Mouse (Mus musculus) embryonic facial prominence, embryonic 13.5 days (tissue): ENCODE results near the gene Ddhd1. TPM values are rescaled to one million over a fixed set of nuclear protein-coding genes. Genes with fewer than 3 reads are reported as not detected.
A peak's percentile ranks its signal among the peaks of the same experiment; 100 is the strongest.
"Not testable (repeated sequence)": the region's sequence is repeated elsewhere in the genome, so short reads cannot be mapped to it uniquely, and the experiment has no call there.

Experiments
- ATAC-seq: fragments of 200-750 bp; cut with Nextera tagmentation; 2 replicates; pipeline ENCODE4 v1.8.0; 2017; ENCODE audit warnings: low read depth; ENCODE audit not compliant: insufficient number of reproducible peaks, insufficient read depth, low FRiP score, low TSS enrichment
- H3K27ac ChIP-seq: fragments of 300-500 bp; sonication (generic); 2 replicates; pipeline ENCODE4 v1.5.1; 2015; ENCODE audit warnings: moderate library complexity, mild to moderate bottlenecking, inconsistent platforms
- H3K27me3 ChIP-seq: fragments of 300-500 bp; sonication (generic); 2 replicates; pipeline ENCODE4 v1.6.1; 2015; ENCODE audit warnings: mild to moderate bottlenecking, inconsistent platforms
- H3K36me3 ChIP-seq: fragments of 300-500 bp; sonication (generic); 2 replicates; pipeline ENCODE4 v1.6.1; 2015; ENCODE audit warnings: mild to moderate bottlenecking, inconsistent platforms
- H3K4me1 ChIP-seq: fragments of 300-500 bp; sonication (generic); 2 replicates; pipeline ENCODE4 v1.6.1; 2015; ENCODE audit warnings: inconsistent platforms
- H3K4me2 ChIP-seq: fragments of 300-500 bp; sonication (generic); 2 replicates; pipeline ENCODE4 v1.6.1; 2015; ENCODE audit warnings: moderate library complexity, mild to moderate bottlenecking, inconsistent platforms
- H3K4me3 ChIP-seq: fragments of 300-500 bp; sonication (generic); 2 replicates; pipeline ENCODE4 v1.5.1; 2015; ENCODE audit warnings: mild to moderate bottlenecking, inconsistent platforms
- H3K9ac ChIP-seq: fragments of 300-500 bp; sonication (generic); 2 replicates; pipeline ENCODE4 v1.6.1; 2015; ENCODE audit warnings: mild to moderate bottlenecking, inconsistent platforms
- H3K9me3 ChIP-seq: fragments of 300-500 bp; sonication (generic); 2 replicates; pipeline ENCODE4 v1.6.1; 2016; ENCODE audit warnings: inconsistent platforms
- WGBS: fragments of 180-500 bp; shearing (Covaris S2); methylation state at CpG from one replicate; pipeline ENCODE4 v1.1.7; 2015; ENCODE audit warnings: mixed read lengths; 5-methylcytosine and 5-hydroxymethylcytosine counted together
- polyA plus RNA-seq: library from polyadenylated mRNA; unstranded; fragments of >200 nt; fragmentation: Nextera tagmentation; extraction: Ambion mirVana; gene quantifications from 2 replicates; pipeline ENCODE4 v1.2.1, GENCODE M21; 2015

The Ddhd1 gene
- polyA plus RNA-seq, 1 experiment from 2014 or later = 6.8 TPM

DNA sequence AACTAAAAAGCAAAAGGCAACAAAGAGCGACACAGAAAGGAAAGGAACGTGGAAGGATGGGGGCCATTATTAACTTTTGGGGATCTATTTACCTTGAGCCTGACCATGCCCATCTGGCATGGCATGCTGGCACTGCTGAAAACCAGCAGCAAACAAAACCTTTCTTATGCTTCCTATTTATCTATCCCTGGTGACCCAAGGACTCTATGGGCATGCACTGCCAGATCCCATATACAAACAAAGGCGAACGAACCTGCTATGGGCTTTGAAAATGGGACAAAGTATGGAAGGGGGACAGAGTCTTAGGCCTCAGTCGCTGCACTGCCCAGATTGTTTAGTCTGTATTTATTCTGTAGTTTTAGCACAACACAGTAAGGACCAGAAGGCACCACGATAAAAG, 43.5 kb downstream of the Ddhd1 start:
- WGBS = 89% methylated on average over 6 of the region's 6 CpGs
- Histone ChIP-seq H3K9me3 (no peaks in the 10 kb centered on the region), H3K4me1 (0 out of 2 replicates have a peak, but pooled peaks cover 6% of the 10 kb centered on the region), H3K36me3 (peaks cover 15% of the 10 kb centered on the region), H3K27me3 (no peaks in the 10 kb centered on the region), H3K4me2 (no peak overlapping the region), H3K9ac (no peak overlapping the region), H3K4me3 (no peak overlapping the region), H3K27ac (no peak overlapping the region)
- ATAC-seq = no peak

DNA sequence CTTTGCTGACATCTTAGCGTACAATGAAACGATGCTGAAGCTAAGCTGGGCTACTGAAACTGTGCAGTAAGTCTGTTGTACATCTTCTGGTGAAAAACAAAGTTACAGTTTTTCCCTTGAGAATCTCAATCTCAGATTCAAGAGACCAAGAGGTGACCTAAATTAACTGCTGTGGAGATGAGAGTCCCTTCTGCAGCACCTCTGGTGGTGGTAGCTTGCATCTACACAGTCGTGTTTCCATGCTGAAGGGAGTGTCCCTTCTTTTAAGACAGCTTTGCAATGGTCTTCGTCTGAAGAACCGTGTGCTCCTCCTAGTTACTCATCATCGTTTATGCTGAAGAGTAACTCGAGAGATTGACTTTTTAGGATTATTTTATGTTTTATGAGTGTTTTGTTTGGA, 46.3 kb downstream of the Ddhd1 start:
- Histone ChIP-seq H3K4me1 (no peaks in the 10 kb centered on the region), H3K27me3 (no peaks in the 10 kb centered on the region), H3K27ac (no peak overlapping the region), H3K9ac (no peak overlapping the region), H3K4me2 (no peak overlapping the region), H3K9me3 (no peaks in the 10 kb centered on the region), H3K36me3 (peaks cover 21% of the 10 kb centered on the region), H3K4me3 (no peak overlapping the region)
- no peak for ATAC-seq
- WGBS = 85% methylated on average over 7 of the region's 7 CpGs

- no peaks in the 10 kb centered on the region for H3K9me3 ChIP-seq
- no peak overlapping the region for H3K4me2 ChIP-seq
- ATAC-seq = no peak
- H3K4me1 ChIP-seq = 0 out of 2 replicates have a peak, but pooled peaks cover 3% of the 10 kb centered on the region
- WGBS = 45% methylated on average over 3 of the region's 3 CpGs
- H3K36me3 ChIP-seq = peaks cover 14% of the 10 kb centered on the region; the same call in 1 of the 2 replicates
- H3K9ac ChIP-seq = no peak overlapping the region
- no peak overlapping the region for H3K4me3 ChIP-seq
- no peak overlapping the region for H3K27ac ChIP-seq
- no peaks in the 10 kb centered on the region for H3K27me3 ChIP-seq
Measured at GRCm38 (mm10) chr14:45602002-45602401, 55.9 kb downstream of the Ddhd1 start.

DNA sequence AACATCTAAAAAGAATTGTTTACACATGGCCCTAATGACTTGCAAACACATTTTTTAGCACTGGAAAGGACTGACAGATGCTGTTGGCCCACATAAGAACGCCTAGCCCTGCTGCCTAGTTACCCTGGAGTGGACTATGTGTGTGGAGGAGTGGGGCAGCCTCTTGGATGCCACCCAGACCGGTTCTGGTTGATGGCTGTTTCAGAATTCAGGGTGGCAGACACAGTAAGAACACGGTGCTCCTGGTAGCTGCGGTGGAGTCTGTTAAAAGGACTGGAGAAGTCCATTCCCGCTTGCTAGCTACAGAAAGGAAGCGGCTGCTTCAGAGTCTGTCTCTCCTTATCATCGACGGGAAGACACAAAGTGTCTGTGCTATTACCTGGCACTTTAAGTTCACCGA, 57.4 kb downstream of the Ddhd1 start:
- Histone ChIP-seq H3K4me3 (no peak overlapping the region), H3K27me3 (no peaks in the 10 kb centered on the region), H3K9ac (no peak overlapping the region), H3K9me3 (no peaks in the 10 kb centered on the region), H3K4me2 (no peak overlapping the region), H3K4me1 (0 out of 2 replicates have a peak, but pooled peaks cover 3% of the 10 kb centered on the region), H3K27ac (no peak overlapping the region), H3K36me3 (peaks cover 14% of the 10 kb centered on the region; the same call in 1 of the 2 replicates)
- ATAC-seq = no peak
- WGBS = 88% methylated on average over 9 of the region's 9 CpGs

- no peak overlapping the region for H3K27ac ChIP-seq
- peaks cover 14% of the 10 kb centered on the region; the same call in 1 of the 2 replicates for H3K36me3 ChIP-seq
- WGBS = 71% methylated on average over 8 of the region's 8 CpGs
- no peak overlapping the region for H3K4me2 ChIP-seq
- no peaks in the 10 kb centered on the region for H3K27me3 ChIP-seq
- H3K4me3 ChIP-seq = no peak overlapping the region
- no peak for ATAC-seq
- peaks cover 10% of the 10 kb centered on the region; the same call in 1 of the 2 replicates for H3K4me1 ChIP-seq
- no peak overlapping the region for H3K9ac ChIP-seq
- H3K9me3 ChIP-seq = no peaks in the 10 kb centered on the region
Measured at GRCm38 (mm10) chr14:45597855-45598254, 60.1 kb downstream of the Ddhd1 start.

GRCm38 (mm10) chr14:45593261-45593660, 64.7 kb downstream of the Ddhd1 start:
- Histone ChIP-seq H3K36me3 (0 out of 2 replicates have a peak, but pooled peaks cover 8% of the 10 kb centered on the region), H3K9me3 (no peaks in the 10 kb centered on the region), H3K4me3 (no peak overlapping the region), H3K27me3 (no peaks in the 10 kb centered on the region), H3K4me1 (peaks cover 9% of the 10 kb centered on the region; the same call in 1 of the 2 replicates), H3K9ac (no peak overlapping the region), H3K4me2 (no peak overlapping the region), H3K27ac (no peak overlapping the region)
- 31% methylated on average over 6 of the region's 6 CpGs for WGBS
- ATAC-seq = no peak

- Histone ChIP-seq H3K27me3 (no peaks in the 10 kb centered on the region), H3K9me3 (no peaks in the 10 kb centered on the region), H3K4me3 (no peak overlapping the region), H3K27ac (no peak overlapping the region), H3K4me1 (peaks cover 10% of the 10 kb centered on the region; the same call in 1 of the 2 replicates), H3K36me3 (no peaks in the 10 kb centered on the region), H3K4me2 (no peak overlapping the region), H3K9ac (no peak overlapping the region)
- 47% methylated on average over 7 of the region's 7 CpGs for WGBS
- no peak for ATAC-seq
Measured at GRCm38 (mm10) chr14:45588403-45588802, 69.5 kb downstream of the Ddhd1 start.

DNA sequence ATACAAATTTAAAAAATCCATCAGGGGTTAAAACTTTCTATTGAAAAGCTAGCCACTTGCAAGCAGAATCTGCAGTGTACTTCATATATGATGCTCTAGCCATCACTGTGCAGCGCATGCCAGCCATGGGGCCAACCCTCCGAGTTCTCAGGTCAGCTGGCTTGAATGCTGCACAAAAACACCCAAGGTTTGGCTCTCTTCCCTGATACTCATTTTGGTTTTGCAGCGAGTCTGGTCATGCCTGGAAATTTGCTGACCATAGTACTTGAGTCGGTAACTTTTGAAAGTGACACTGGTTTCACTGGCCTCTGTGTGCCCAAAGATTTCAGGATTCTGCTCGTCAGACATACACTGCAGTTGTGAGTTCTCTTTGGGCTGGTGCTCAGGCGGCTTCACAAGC, 70.4 kb downstream of the Ddhd1 start:
- no peak overlapping the region for H3K27ac ChIP-seq
- H3K4me3 ChIP-seq = no peak overlapping the region
- WGBS = 85% methylated on average over 6 of the region's 6 CpGs

DNA sequence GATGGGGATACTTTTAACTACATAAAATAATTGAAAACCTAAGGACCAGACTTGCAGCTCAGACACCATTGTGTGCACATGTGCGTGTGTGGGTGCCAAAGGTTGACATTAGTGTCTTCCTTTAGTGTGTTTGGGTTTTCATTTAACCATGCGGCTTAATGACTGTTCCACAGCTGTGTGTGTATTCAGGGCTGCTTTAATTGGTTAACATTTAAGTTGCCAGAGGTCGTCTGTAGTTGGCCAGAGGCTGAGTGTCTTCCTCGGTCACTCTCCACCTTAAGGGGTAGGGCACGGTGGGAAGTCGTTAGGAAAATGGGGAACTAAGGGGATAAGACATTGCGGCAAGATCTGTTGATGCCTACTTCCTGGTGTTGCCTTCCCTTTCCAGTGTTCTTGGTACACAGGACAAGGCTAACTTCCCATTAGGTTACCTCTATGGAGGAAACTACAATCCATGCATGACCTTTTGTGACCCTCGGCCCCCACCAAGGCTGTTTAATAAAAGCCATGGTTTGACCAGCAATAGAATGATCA, 74.4 kb downstream of the Ddhd1 start:
- Histone ChIP-seq H3K9ac (no peak overlapping the region), H3K36me3 (no peaks in the 10 kb centered on the region), H3K27me3 (no peaks in the 10 kb centered on the region), H3K9me3 (no peaks in the 10 kb centered on the region), H3K4me1 (0 out of 2 replicates have a peak, but pooled peaks cover 4% of the 10 kb centered on the region), H3K4me3 (no peak overlapping the region), H3K4me2 (no peak overlapping the region), H3K27ac (no peak overlapping the region)
- no peak for ATAC-seq
- WGBS = 73% methylated on average over 8 of the region's 8 CpGs

More for the DNA sequence above, 70.4 kb downstream of the Ddhd1 start:
- no peak for ATAC-seq
- Histone ChIP-seq H3K9me3 (no peaks in the 10 kb centered on the region), H3K9ac (no peak overlapping the region), H3K27me3 (no peaks in the 10 kb centered on the region), H3K4me2 (no peak overlapping the region), H3K4me1 (0 out of 2 replicates have a peak, but pooled peaks cover 7% of the 10 kb centered on the region), H3K36me3 (no peaks in the 10 kb centered on the region)

DNA sequence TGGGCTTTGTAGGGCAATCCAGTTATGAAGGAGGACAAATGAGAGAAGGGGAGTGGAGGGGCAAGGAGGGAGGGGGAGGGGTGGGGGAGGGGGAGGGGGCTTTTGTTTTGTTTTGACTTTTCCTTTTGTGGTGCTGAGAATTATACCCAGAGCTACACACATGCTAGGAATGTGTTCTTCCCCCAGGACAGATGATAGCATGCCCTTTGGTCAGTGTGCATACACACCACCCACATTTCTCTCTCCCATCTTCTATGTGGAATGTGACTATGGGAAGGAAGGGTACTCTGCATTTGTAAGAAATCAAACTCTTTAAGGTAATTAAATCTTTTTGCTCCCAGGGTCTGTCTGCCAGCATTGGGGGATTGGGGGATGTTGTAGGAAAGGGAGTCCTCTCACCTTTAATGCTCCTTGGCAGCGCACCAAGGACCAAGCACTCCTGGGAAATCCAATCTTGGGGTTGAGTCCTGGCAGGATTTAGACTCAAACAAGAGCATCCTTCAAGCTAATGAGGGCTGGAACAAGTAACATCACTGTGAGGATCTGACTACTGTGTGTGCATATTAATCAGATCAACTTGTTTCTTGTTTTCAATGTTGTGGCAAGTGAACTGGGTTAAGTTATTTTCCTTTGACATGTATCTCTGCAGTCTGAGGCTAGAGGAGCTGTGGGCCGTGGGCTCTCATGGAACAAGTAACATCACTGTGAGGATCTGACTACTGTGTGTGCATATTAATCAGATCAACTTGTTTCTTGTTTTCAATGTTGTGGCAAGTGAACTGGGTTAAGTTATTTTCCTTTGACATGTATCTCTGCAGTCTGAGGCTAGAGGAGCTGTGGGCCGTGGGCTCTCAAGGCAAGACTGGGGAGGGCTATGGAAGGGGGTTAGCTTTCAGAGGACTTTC, 76.8 kb downstream of the Ddhd1 start:
- not testable (repeated sequence) for H3K4me2 ChIP-seq, H3K27me3 ChIP-seq, H3K4me1 ChIP-seq, H3K27ac ChIP-seq, H3K9me3 ChIP-seq, ATAC-seq, H3K36me3 ChIP-seq, H3K9ac ChIP-seq, H3K4me3 ChIP-seq
- 73% methylated on average over 3 of the region's 3 CpGs for WGBS

GRCm38 (mm10) chr14:45566066-45566937, 91.6 kb downstream of the Ddhd1 start:
- Histone ChIP-seq H3K27me3 (no peaks in the 10 kb centered on the region), H3K36me3 (no peaks in the 10 kb centered on the region), H3K4me1 (peaks cover 39% of the 10 kb centered on the region), H3K4me2 (peak overlapping the region; percentile 54), H3K9me3 (no peaks in the 10 kb centered on the region), H3K4me3 (peak overlapping the region; percentile 31), H3K9ac (peak overlapping the region; percentile 56; the same call in 1 of the 2 replicates), H3K27ac (peak overlapping the region; percentile 95)
- ATAC-seq = no peak
- WGBS = 19% methylated on average over 33 of the region's 33 CpGs
